Mouse (Mus musculus): ENCODE data around the gene Arhgap25. TPM values are rescaled to one million over a fixed set of nuclear protein-coding genes. Genes with fewer than 3 reads are reported as not detected.

The Arhgap25 gene
- polyA plus RNA-seq, 2 experiments, result 1.5 to 2.3 TPM

GRCm38 (mm10) chr6:87542027-87542426 lies 9.0 kb upstream of the Arhgap25 start:
- peak; percentile 89 for ATAC-seq (ENCODE audit: insufficient read depth)
- Histone ChIP-seq H3K36me3 (replicated peaks; ENCODE audit: control insufficient read depth, insufficient read depth, low read depth) (no peaks in the 10 kb centered on the region), H3K27ac (no peak overlapping the region), H3K9me3 (ENCODE audit: control insufficient read depth, low read length) (no peaks in the 10 kb centered on the region), H3K9ac (replicated peaks) (no peak overlapping the region), H3K4me3 (ENCODE audit: insufficient read depth in 1 of 2, low read depth in 2 of 2, low read length in 2 of 2) (no peak overlapping the region), H3K27me3 (ENCODE audit: control insufficient read depth, insufficient read depth, low read length) (peaks cover 9% of the 10 kb centered on the region), H3K4me2 (ENCODE audit: low read depth) (peak overlapping the region; percentile 25), H3K4me1 (replicated peaks; ENCODE audit: control insufficient read depth in 2 of 2, insufficient read depth in 2 of 2, low read length in 1 of 2) (peaks cover 14 to 20% of the 10 kb centered on the region in 2 experiments)
- DNase-seq (ENCODE audit: low read depth in 3 of 3, low spot score in 3 of 3), result peak; percentile 59 to 64 (median 64)
- no peak for TF ChIP-seq CTCF (IDR thresholded peaks at IDR 0.05; ENCODE audit: low read depth)
- peak; percentile 80 for TF ChIP-seq EP300 (IDR thresholded peaks at IDR 0.05; ENCODE audit: low read depth)
- WGBS (ENCODE audit: insufficient replicate concordance), result 2% methylated on average over 9 of the region's 9 CpGs

- no peaks in the 10 kb centered on the region for H3K9me3 ChIP-seq (ENCODE audit: control insufficient read depth, low read length)
- H3K4me2 ChIP-seq (ENCODE audit: low read depth), result no peak overlapping the region
- ATAC-seq (ENCODE audit: insufficient read depth) (no peak), DNase-seq (ENCODE audit: low read depth in 3 of 3, low spot score in 3 of 3) (peak in 2 of 3 experiments; percentile 9 to 41)
- WGBS (ENCODE audit: insufficient replicate concordance), result 13% methylated on average over 6 of the region's 6 CpGs
- H3K36me3 ChIP-seq (replicated peaks; ENCODE audit: control insufficient read depth, insufficient read depth, low read depth), result no peaks in the 10 kb centered on the region
- H3K4me1 ChIP-seq (replicated peaks; ENCODE audit: control insufficient read depth in 2 of 2, insufficient read depth in 2 of 2, low read length in 1 of 2), result peaks cover 14 to 20% of the 10 kb centered on the region in 2 experiments
- no peak overlapping the region for H3K27ac ChIP-seq
- no peak overlapping the region for H3K9ac ChIP-seq (replicated peaks)
- peaks cover 9% of the 10 kb centered on the region for H3K27me3 ChIP-seq (ENCODE audit: control insufficient read depth, insufficient read depth, low read length)
- H3K4me3 ChIP-seq (ENCODE audit: insufficient read depth in 1 of 2, low read depth in 2 of 2, low read length in 2 of 2), result no peak overlapping the region
- TF ChIP-seq EP300 (IDR thresholded peaks at IDR 0.05; ENCODE audit: low read depth) (no peak), CTCF (IDR thresholded peaks at IDR 0.05; ENCODE audit: low read depth) (no peak)
Observed at GRCm38 (mm10) chr6:87541171-87541571, 8.1 kb upstream of the Arhgap25 start.

- H3K4me2 ChIP-seq (ENCODE audit: low read depth), result no peak overlapping the region
- no peak overlapping the region for H3K9ac ChIP-seq (replicated peaks)
- DNase-seq (ENCODE audit: low read depth in 3 of 3, low spot score in 3 of 3), result no peak
- H3K27ac ChIP-seq, result no peak overlapping the region
- no peaks in the 10 kb centered on the region for H3K36me3 ChIP-seq (replicated peaks; ENCODE audit: control insufficient read depth, insufficient read depth, low read depth)
- H3K9me3 ChIP-seq (ENCODE audit: control insufficient read depth, low read length), result no peaks in the 10 kb centered on the region
- ATAC-seq (ENCODE audit: insufficient read depth), result no peak
- 58% methylated on average over 15 of the region's 15 CpGs for WGBS (ENCODE audit: insufficient replicate concordance)
- TF ChIP-seq CTCF (IDR thresholded peaks at IDR 0.05; ENCODE audit: low read depth), result no peak
- no peak for TF ChIP-seq EP300 (IDR thresholded peaks at IDR 0.05; ENCODE audit: low read depth)
- H3K4me3 ChIP-seq (ENCODE audit: insufficient read depth in 1 of 2, low read depth in 2 of 2, low read length in 2 of 2), result no peak overlapping the region
- peaks cover 17 to 27% of the 10 kb centered on the region in 2 experiments for H3K4me1 ChIP-seq (replicated peaks; ENCODE audit: control insufficient read depth in 2 of 2, insufficient read depth in 2 of 2, low read length in 1 of 2)
- H3K27me3 ChIP-seq (ENCODE audit: control insufficient read depth, insufficient read depth, low read length), result peaks cover 9% of the 10 kb centered on the region
Observed at GRCm38 (mm10) chr6:87538376-87539270, 5.6 kb upstream of the Arhgap25 start.

GRCm38 (mm10) chr6:87537678-87538077 lies 4.6 kb upstream of the Arhgap25 start:
- Histone ChIP-seq H3K4me1 (replicated peaks; ENCODE audit: control insufficient read depth in 2 of 2, insufficient read depth in 2 of 2, low read length in 1 of 2) (peaks cover 14 to 25% of the 10 kb centered on the region in 2 experiments), H3K36me3 (replicated peaks; ENCODE audit: control insufficient read depth, insufficient read depth, low read depth) (no peaks in the 10 kb centered on the region), H3K4me3 (ENCODE audit: insufficient read depth in 1 of 2, low read depth in 2 of 2, low read length in 2 of 2) (no peak overlapping the region), H3K27me3 (ENCODE audit: control insufficient read depth, insufficient read depth, low read length) (peaks cover 9% of the 10 kb centered on the region), H3K27ac (no peak overlapping the region), H3K9me3 (ENCODE audit: control insufficient read depth, low read length) (no peaks in the 10 kb centered on the region), H3K9ac (replicated peaks) (no peak overlapping the region), H3K4me2 (ENCODE audit: low read depth) (no peak overlapping the region)
- TF ChIP-seq EP300 (IDR thresholded peaks at IDR 0.05; ENCODE audit: low read depth), result no peak
- no peak for TF ChIP-seq CTCF (IDR thresholded peaks at IDR 0.05; ENCODE audit: low read depth)
- 62% methylated on average over 5 of the region's 5 CpGs for WGBS (ENCODE audit: insufficient replicate concordance)
- DNase-seq (ENCODE audit: low read depth in 3 of 3, low spot score in 3 of 3) (no peak), ATAC-seq (ENCODE audit: insufficient read depth) (no peak)

- Histone ChIP-seq H3K9ac (replicated peaks) (no peak overlapping the region), H3K9me3 (ENCODE audit: control insufficient read depth, low read length) (no peaks in the 10 kb centered on the region), H3K36me3 (replicated peaks; ENCODE audit: control insufficient read depth, insufficient read depth, low read depth) (no peaks in the 10 kb centered on the region), H3K4me2 (ENCODE audit: low read depth) (no peak overlapping the region), H3K4me3 (ENCODE audit: insufficient read depth in 1 of 2, low read depth in 2 of 2, low read length in 2 of 2) (no peak overlapping the region), H3K27me3 (ENCODE audit: control insufficient read depth, insufficient read depth, low read length) (peaks cover 9% of the 10 kb centered on the region), H3K4me1 (replicated peaks; ENCODE audit: control insufficient read depth in 2 of 2, insufficient read depth in 2 of 2, low read length in 1 of 2) (peaks cover 7 to 16% of the 10 kb centered on the region in 2 experiments), H3K27ac (no peak overlapping the region)
- 54% methylated on average over 8 of the region's 8 CpGs for WGBS (ENCODE audit: insufficient replicate concordance)
- ATAC-seq (ENCODE audit: insufficient read depth), result no peak
- DNase-seq (ENCODE audit: low read depth in 3 of 3, low spot score in 3 of 3), result no peak
- TF ChIP-seq CTCF (IDR thresholded peaks at IDR 0.05; ENCODE audit: low read depth) (no peak), EP300 (IDR thresholded peaks at IDR 0.05; ENCODE audit: low read depth) (no peak)
Observed at GRCm38 (mm10) chr6:87536270-87536669, 3.2 kb upstream of the Arhgap25 start.
